Mouse (Mus musculus): ENCODE data around the gene Spats2l.

DNA sequence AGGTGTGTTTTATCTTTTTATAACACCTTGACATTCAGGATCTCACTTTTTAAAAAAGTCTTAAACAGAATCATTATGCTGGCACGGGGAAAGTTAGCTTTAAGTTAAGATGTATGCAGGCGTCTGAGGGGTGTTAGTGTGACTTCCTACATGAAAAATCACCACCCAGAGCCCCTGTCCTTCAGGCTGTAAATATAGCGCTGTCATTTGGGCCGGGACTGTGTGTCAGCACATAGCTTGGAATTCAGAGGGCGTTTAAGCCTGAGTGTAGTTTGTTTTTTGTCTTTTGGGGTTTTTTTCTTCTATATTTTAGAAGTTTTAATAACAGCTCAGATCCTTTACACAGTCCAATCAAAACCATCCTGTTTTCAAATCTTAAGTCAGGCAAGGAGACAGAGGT lies 115.8 kb downstream of the Spats2l start:
- TF ChIP-seq CTCF (IDR thresholded peaks at IDR 0.05; ENCODE audit: low read depth) (no peak), EP300 (IDR thresholded peaks at IDR 0.05; ENCODE audit: low read depth) (no peak)

Data from liver, embryonic 14.5 days (tissue).